Mouse (Mus musculus) forebrain, embryonic 11.5 days (tissue): ENCODE results near the gene Adar. TPM values are rescaled to one million over a fixed set of nuclear protein-coding genes. Genes with fewer than 3 reads are reported as not detected.

Source experiments
- ATAC-seq: fragments of 200-750 bp; cut with Nextera tagmentation; replicated peaks from 2 replicates; pipeline ENCODE4 v1.8.0; 2017; ENCODE audit warnings: moderate TSS enrichment; ENCODE audit not compliant: low FRiP score
- DNase-seq: peaks from one replicate; pipeline ENCODE4 v3.0.0-alpha.2; 2017; ENCODE audit warnings: low spot score
- H3K27ac ChIP-seq: fragments of 300-500 bp; sonication (generic); 2 replicates; pipeline ENCODE4 v1.5.1; 2014; ENCODE audit warnings: low read depth, low read length
- H3K27me3 ChIP-seq: fragments of 300-500 bp; sonication (generic); 2 replicates; pipeline ENCODE4 v1.6.1; 2014; ENCODE audit warnings: mild to moderate bottlenecking, low read length, mixed read lengths; ENCODE audit not compliant: control insufficient read depth, insufficient read depth
- H3K36me3 ChIP-seq: fragments of 300-500 bp; sonication (generic); 2 replicates; pipeline ENCODE4 v1.6.1; 2014; ENCODE audit warnings: mild to moderate bottlenecking, low read length, moderate library complexity, mixed read lengths; ENCODE audit not compliant: control insufficient read depth, insufficient read depth
- H3K4me1 ChIP-seq: fragments of 300-500 bp; sonication (generic); replicated peaks from 2 replicates; pipeline ENCODE4 v1.6.1; 2014; ENCODE audit warnings: low read length, mixed read lengths; ENCODE audit not compliant: control insufficient read depth, insufficient read depth
- H3K4me2 ChIP-seq: fragments of 300-500 bp; sonication (generic); 2 replicates; pipeline ENCODE4 v1.6.1; 2014; ENCODE audit warnings: low read depth, mild to moderate bottlenecking, low read length, moderate library complexity, mixed read lengths; ENCODE audit not compliant: severe bottlenecking
- H3K4me3 ChIP-seq: fragments of 300-500 bp; sonication (generic); 2 replicates; pipeline ENCODE4 v1.5.1; 2014; ENCODE audit warnings: low read depth, low read length
- H3K9ac ChIP-seq: fragments of 300-500 bp; sonication (generic); 2 replicates; pipeline ENCODE4 v1.6.1; 2014; ENCODE audit warnings: low read length
- H3K9me3 ChIP-seq: fragments of 300-500 bp; sonication (generic); 2 replicates; pipeline ENCODE4 v1.6.1; 2016; ENCODE audit warnings: low read length, mixed read lengths; ENCODE audit not compliant: control insufficient read depth
- WGBS: fragments of 180-500 bp; shearing (Covaris S2); extraction: QIAGEN DNeasy Blood & Tissue Kit; methylation state at CpG from one replicate; pipeline ENCODE4 v1.1.7; 2014; 5-methylcytosine and 5-hydroxymethylcytosine counted together
- polyA plus RNA-seq: library from polyadenylated mRNA; unstranded; fragments of >200 nt; fragmentation: Nextera tagmentation; extraction: Ambion mirVana; gene quantifications from 2 replicates; pipeline ENCODE4 v1.2.1, GENCODE M21; 2014

The Adar gene
- polyA plus RNA-seq, 1 experiment from 2014 or later: 23.2 TPM

GRCm38 (mm10) chr3:89723400-89724084, 8.7 kb downstream of the Adar start:
- Histone ChIP-seq H3K4me2 (no peak overlapping the region), H3K27me3 (no peaks in the 10 kb centered on the region), H3K4me1 (no peaks in the 10 kb centered on the region), H3K4me3 (no peak overlapping the region), H3K36me3 (no peaks in the 10 kb centered on the region), H3K27ac (no peak overlapping the region), H3K9ac (no peak overlapping the region), H3K9me3 (no peaks in the 10 kb centered on the region)
- DNase-seq: no peak
- WGBS: 79% methylated on average over 7 of the region's 7 CpGs
- no peak for ATAC-seq

GRCm38 (mm10) chr3:89727028-89727427, 12.2 kb downstream of the Adar start:
- Histone ChIP-seq H3K9me3 (no peaks in the 10 kb centered on the region), H3K36me3 (no peaks in the 10 kb centered on the region), H3K4me2 (no peak overlapping the region), H3K27me3 (no peaks in the 10 kb centered on the region), H3K9ac (no peak overlapping the region), H3K4me3 (no peak overlapping the region), H3K27ac (no peak overlapping the region), H3K4me1 (no peaks in the 10 kb centered on the region)
- DNase-seq: peak; percentile 61
- 20% methylated on average over 4 of the region's 4 CpGs for WGBS
- ATAC-seq: no peak

GRCm38 (mm10) chr3:89728848-89729247, 14.0 kb downstream of the Adar start:
- ATAC-seq: no peak

GRCm38 (mm10) chr3:89730350-89731331, 15.8 kb downstream of the Adar start:
- peak; percentile 90 for ATAC-seq
- Histone ChIP-seq H3K27me3 (no peaks in the 10 kb centered on the region), H3K4me3 (peak overlapping the region; percentile 43), H3K9ac (peak overlapping the region; percentile 60), H3K4me1 (no peaks in the 10 kb centered on the region), H3K36me3 (no peaks in the 10 kb centered on the region), H3K9me3 (no peaks in the 10 kb centered on the region), H3K27ac (no peak overlapping the region), H3K4me2 (peak overlapping the region; percentile 66)
- peak; percentile 84 for DNase-seq
- 2% methylated on average over 32 of the region's 32 CpGs for WGBS

More at GRCm38 (mm10) chr3:89728848-89729247, 14.0 kb downstream of the Adar start:
- Histone ChIP-seq H3K36me3 (no peaks in the 10 kb centered on the region), H3K9me3 (no peaks in the 10 kb centered on the region), H3K9ac (no peak overlapping the region), H3K4me2 (no peak overlapping the region), H3K27ac (no peak overlapping the region), H3K27me3 (no peaks in the 10 kb centered on the region), H3K4me1 (no peaks in the 10 kb centered on the region), H3K4me3 (no peak overlapping the region)
- 77% methylated on average over 2 of the region's 2 CpGs for WGBS
- no peak for DNase-seq

GRCm38 (mm10) chr3:89732091-89732490, 17.3 kb downstream of the Adar start:
- H3K36me3 ChIP-seq: no peaks in the 10 kb centered on the region
- H3K9me3 ChIP-seq: no peaks in the 10 kb centered on the region
- no peak overlapping the region for H3K4me3 ChIP-seq
- WGBS: 82% methylated on average over 4 of the region's 4 CpGs
- H3K27me3 ChIP-seq: no peaks in the 10 kb centered on the region
- H3K27ac ChIP-seq: no peak overlapping the region
- ATAC-seq (no peak), DNase-seq (no peak)
- no peak overlapping the region for H3K4me2 ChIP-seq
- H3K9ac ChIP-seq: no peak overlapping the region
- no peaks in the 10 kb centered on the region for H3K4me1 ChIP-seq

GRCm38 (mm10) chr3:89738509-89738908, 23.7 kb downstream of the Adar start:
- WGBS: 95% methylated on average over 6 of the region's 6 CpGs
- Histone ChIP-seq H3K27me3 (no peaks in the 10 kb centered on the region), H3K9ac (no peak overlapping the region), H3K27ac (no peak overlapping the region), H3K9me3 (no peaks in the 10 kb centered on the region), H3K36me3 (no peaks in the 10 kb centered on the region; the same call in 1 of the 2 replicates), H3K4me2 (no peak overlapping the region), H3K4me1 (no peaks in the 10 kb centered on the region), H3K4me3 (no peak overlapping the region)
- DNase-seq (no peak), ATAC-seq (no peak)

- H3K4me3 ChIP-seq: no peak overlapping the region
- no peaks in the 10 kb centered on the region for H3K9me3 ChIP-seq
- H3K9ac ChIP-seq: no peak overlapping the region
- no peaks in the 10 kb centered on the region for H3K4me1 ChIP-seq
- H3K36me3 ChIP-seq: no peaks in the 10 kb centered on the region
- no peaks in the 10 kb centered on the region for H3K27me3 ChIP-seq
- no peak for DNase-seq
- ATAC-seq: no peak
- H3K4me2 ChIP-seq: no peak overlapping the region
- WGBS: 83% methylated on average over 1 of the region's 1 CpGs
- H3K27ac ChIP-seq: no peak overlapping the region
Measured at GRCm38 (mm10) chr3:89752307-89752706, 37.5 kb downstream of the Adar start.

GRCm38 (mm10) chr3:89755283-89755682, 40.5 kb downstream of the Adar start:
- ATAC-seq: no peak
- Histone ChIP-seq H3K4me1 (no peaks in the 10 kb centered on the region), H3K4me2 (no peak overlapping the region), H3K36me3 (no peaks in the 10 kb centered on the region), H3K27ac (no peak overlapping the region), H3K9ac (no peak overlapping the region), H3K4me3 (no peak overlapping the region), H3K9me3 (no peaks in the 10 kb centered on the region), H3K27me3 (no peaks in the 10 kb centered on the region)
- no peak for DNase-seq
- WGBS: 73% methylated on average over 6 of the region's 6 CpGs
